Mouse (Mus musculus) C2C12 (cell line): ENCODE results near the gene Olfr1238.

Experiments
- CTCF ChIP-seq: IDR thresholded peaks from one replicate; pipeline ENCODE4 v1.5.1; 2011; ENCODE audit not compliant: control insufficient read depth, insufficient read depth, insufficient read length
- MAX ChIP-seq: IDR thresholded peaks from one replicate; pipeline ENCODE4 v1.6.1; 2011; ENCODE audit warnings: mild to moderate bottlenecking, control low read depth
- MYOD1 ChIP-seq: IDR thresholded peaks from one replicate; pipeline ENCODE4 v1.6.1; 2011; ENCODE audit warnings: low read depth; ENCODE audit not compliant: control insufficient read depth, insufficient read length
- USF1 ChIP-seq: IDR thresholded peaks from one replicate; pipeline ENCODE4 v1.6.1; 2011; ENCODE audit warnings: low read depth, mild to moderate bottlenecking, control low read depth, moderate library complexity

- no peak for TF ChIP-seq CTCF
- no peak for TF ChIP-seq USF1
- no peak for TF ChIP-seq MAX
- TF ChIP-seq MYOD1, result no peak
Observed at GRCm38 (mm10) chr2:89400882-89401281, 8.6 kb downstream of the Olfr1238 start.
